Mouse (Mus musculus): ENCODE measurements at regions not wholly inside any gene's neighbourhood (a gene's known extent, or its start where the extent isn't known, plus 50 kb on each side); places are given as distances from the start of the nearest gene placed in this dataset.

DNA sequence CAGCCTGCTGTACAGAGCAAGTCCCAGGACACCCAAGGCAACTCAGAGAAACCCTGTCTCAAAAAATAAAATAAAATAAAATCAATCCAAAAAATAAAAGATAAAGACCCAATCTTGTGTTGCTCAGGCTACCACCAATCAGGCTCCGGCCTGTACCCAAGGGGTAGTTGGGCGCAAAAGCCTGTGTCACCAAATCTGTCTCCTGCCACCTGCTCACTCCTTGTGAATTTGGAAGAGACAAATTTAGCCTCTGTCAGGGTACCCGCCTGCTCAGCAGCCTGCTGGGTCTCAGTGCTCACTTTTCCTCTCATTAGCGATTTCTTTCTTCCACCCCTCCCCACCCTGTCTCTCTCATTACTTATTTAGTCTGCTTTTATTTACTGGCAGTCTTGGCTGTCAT is 54.6 kb downstream of the Sox4 start:
- in situ Hi-C loops (cut with MboI, MseI), result no loop called here

DNA sequence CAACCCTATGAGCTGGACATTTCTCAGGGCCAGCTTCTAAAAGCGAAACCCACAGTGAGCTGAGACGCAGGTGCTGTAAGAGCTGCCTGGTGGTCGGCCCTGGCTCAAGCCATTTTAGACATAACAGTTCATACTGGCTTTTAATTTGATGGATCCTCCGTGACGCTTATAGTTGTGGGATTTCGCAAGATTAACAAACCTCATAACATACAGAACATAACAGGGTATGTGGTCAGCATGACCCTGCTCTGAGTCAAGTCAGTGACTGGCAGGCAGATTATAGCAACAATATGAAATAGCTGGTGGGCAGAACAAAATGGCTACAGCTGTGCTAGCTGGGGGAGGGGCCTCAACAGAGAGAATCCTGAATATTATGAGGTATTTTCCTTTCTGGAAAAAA is 60.6 kb downstream of the Sox4 start:
- in situ Hi-C loops (cut with MboI, MseI), result no loop called here

DNA sequence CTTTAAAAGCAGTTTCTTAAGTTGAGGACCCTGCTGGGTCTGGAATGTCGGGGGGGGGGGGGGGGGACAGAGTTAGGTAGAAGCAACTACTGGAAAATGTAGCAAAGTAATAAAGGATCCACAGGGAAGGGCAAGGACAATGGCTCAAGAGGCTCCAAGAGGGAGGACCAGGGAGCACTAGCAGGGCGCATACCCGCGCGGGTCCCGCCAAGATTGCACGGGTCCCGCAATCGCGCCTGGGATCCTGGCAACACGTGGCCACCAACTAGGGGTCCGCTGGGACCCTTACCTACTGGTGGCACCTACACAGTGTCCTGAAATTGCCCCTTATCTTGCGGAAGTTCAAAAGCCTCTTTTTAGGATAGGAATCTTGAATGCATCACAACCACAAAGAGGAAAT is 66.4 kb downstream of the Sox4 start:
- in situ Hi-C loops (cut with MboI, MseI), result loop anchor here in 1 of 2 experiments (5.0 kb wide), 1 partner anchor 50 kb away; no protein-coding TSS in a partner anchor

DNA sequence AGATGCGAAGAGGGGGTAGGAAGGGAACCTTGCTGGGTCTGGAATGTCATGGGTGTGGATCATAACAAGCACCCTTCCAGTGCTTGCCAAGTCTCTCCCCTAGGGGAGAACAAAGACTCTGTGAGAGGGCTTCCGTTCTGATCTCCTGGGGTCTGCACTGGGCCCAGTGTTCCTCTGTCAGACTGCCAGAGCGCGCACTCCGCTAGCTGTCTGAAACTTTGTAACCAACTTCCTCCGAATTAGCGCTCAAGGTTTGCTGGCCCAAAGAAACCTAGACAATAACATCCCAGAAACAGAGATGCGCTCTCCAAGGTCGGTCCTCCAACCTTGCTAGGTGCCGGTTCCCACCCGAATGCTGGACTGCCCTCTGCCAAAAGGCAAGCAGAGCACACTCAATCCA is 66.8 kb downstream of the Sox4 start:
- in situ Hi-C loops (cut with MboI, MseI), result loop anchor here in 1 of 2 experiments (5.0 kb wide), 1 partner anchor 51 kb away; no protein-coding TSS in a partner anchor

DNA sequence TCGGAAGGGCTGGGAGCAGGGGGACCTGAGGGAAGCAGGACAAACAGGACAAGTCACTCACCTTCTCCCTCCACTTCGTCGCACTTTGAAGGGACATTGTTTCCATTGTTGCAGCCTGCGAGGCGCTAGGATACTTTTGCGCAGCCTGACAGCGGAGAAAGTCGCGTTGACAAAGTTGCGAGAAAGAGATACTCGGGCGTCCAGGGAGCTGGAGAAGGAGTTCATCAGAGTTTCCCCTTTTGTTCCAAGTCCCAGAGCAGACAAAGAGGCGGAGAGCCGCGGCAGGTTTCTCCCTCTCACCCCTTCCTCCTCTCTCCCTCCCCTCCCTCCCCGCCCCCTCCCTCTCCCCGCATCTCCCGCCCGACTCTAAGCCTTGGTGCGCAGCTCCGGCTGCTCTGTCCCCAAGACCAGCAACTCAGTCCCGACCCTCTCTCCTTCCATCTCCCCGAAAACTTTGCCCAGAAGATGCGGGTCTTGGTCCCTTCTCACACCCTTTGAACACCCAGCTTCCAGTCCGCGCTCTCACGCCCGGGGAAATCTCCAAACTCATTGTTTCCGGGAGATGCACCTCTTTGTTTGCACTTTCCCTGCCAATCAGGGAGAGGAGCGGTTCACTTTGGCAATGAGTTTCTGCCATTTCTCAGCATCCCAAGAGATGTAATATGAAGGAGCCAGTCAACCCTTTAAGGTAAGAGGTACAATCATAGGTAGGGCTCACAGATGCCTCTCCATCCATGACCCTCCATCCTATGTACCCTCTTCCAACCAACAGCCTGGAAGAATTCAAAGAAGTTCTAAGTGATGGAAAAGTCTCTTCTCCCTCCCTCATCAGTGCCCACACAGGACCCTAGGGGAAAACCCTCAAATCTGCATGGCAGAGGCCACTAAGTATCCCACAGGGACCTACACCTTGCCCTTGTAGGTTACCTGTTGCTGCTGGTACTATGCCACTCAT is 68.2 kb downstream of the Sox4 start:
- in situ Hi-C loops (cut with MboI, MseI), result loop anchor here in 1 of 2 experiments (5.0 kb wide), 1 partner anchor 52 kb away; no protein-coding TSS in a partner anchor

DNA sequence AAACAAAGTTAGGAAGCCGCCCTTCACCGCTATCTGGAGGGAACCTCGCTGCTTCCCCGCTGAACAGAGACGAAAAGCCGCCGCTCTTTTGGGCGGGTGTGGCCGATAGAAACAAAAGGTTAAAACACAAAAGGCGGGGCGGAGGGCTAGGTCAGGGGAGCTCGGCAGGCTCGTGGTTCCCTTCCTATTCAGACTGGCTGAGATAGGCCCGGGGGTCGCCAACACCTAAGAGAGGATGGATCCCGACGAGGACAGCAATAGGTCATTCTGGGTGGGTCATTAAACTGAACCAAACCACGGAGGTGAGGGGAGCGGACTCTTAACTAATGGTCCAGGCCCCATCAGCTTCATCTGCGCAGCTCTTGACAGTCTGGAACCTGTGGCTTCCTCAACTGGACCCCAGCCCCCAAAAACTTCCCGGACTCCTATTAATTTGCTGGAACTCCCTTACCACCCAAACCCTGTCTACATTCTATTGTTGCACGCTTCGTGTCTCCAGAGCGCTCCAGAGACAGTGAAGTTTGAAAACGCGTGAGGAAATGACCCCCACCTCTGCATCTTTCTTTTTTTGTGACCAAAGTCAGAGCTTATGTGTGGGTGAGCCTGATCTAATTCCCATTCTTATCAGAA is 69.2 kb downstream of the Sox4 start:
- in situ Hi-C loops (cut with MboI, MseI), result no loop called here

DNA sequence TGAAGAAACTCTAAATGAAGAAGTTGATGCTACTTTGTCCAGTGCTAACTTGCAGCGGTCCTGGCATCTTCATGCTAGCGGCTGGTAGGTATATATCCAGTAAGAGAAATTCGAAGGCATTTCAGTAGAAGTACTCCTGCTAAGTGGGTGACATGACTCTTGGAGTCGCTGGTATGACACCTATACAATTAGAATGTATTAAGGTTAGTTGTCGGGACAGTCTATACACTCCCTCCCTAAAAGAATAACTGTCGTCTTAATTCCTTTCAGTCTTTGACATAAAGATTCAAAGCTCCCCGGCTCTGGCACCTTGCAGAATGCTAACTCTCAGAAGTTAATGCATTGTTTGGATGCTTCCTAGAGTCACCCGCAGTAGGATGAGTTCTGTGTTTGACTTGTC is 70.1 kb downstream of the Sox4 start:
- in situ Hi-C loops (cut with MboI, MseI), result no loop called here

DNA sequence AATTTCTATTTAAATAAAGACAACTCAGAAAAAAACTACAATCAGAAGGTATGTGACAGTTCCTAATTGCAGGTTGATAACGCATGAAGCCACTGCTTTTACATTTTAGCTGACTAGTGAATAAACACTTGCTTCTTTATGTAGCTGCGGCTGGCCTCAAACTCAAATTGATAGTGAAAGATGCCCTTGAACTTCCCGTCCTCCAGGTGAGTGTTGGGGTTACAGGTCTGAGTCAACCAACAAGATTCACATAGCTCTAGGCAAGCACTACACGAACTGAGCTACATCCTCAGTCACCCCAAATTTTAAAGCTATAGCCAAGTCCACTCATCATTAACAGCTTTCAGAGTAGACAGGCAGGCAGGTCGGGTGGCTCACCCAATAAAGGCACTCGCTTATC is 72.6 kb downstream of the Sox4 start:
- in situ Hi-C loops (cut with MboI, MseI), result no loop called here

DNA sequence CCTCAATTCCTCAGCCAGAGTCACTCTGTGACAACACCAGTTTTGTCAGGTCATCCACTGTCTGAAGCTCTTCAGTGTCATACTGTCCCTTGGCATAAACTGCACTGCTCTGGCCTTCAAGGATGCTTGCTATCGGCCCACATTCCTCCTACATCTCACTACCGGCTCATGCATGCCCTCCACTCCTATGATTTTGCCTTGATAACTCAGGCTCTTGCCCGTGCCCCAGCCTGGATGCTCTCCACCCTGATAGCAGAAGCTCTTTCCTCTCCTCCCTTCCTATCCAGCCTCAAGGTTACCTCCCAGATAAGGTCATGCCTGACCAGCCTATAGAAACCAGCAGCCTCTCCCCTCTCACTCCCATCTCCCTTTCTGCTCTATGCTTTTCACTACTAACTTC is 74.8 kb downstream of the Sox4 start:
- in situ Hi-C loops (cut with MboI, MseI), result no loop called here

DNA sequence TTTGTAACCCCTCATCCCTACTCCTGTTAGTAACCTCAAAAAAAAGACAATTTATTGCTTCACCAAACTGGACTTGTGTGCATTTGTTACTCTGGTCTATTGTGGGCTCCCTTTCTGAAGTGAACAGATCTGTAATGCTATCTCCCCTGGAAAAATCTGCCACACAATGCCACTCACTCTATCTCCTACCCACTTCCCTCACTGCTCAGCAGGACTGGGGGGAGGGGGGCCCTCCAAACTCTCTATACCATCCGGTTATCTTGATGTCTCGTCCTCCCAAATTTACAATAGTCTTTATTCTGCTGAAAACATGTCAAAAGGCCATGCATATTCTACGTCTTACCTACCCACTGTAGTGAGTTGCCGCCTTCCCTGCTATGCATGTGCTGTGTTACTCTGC is 76.7 kb downstream of the Sox4 start:
- in situ Hi-C loops (cut with MboI, MseI), result no loop called here

DNA sequence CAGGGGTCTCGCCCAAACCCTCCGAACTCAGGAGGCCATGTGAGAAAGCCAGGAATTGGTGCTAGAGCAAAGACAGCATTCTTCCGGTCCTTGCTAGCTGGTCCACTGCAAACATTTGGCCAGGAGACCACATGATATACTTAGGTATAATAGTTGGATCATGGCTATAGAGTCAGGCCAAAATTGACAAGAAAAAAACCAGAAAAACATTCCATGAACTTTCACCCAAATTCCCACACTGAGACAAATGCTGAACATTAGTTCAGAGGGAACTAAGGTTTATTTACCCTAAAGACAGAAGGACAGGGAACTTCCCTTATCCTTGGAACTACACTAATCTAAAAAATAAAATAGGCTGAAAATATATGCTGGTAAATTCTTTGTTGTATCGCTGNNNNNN is 82.8 kb downstream of the Sox4 start:
- in situ Hi-C loops (cut with MboI, MseI), result no loop called here

DNA sequence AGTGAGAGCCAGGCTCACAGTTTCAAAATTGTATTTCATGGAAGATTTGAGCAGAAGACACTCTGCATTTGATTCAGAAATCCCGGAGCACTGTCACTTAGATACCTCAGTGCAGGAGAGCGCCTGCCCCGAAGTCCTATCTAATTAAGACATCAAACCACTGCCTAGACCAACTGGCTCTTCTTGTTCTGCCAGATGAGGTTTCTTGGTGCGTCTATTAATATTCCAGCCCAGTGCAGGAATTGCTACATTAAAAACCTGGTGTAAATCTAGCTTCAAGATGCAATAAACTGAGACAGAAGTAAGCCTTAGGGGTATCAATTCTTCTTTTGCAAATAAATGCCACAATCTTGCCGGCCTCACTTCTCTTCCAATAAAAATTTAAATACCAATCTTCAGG is 86.3 kb downstream of the Sox4 start:
- in situ Hi-C loops (cut with MboI, MseI), result no loop called here

DNA sequence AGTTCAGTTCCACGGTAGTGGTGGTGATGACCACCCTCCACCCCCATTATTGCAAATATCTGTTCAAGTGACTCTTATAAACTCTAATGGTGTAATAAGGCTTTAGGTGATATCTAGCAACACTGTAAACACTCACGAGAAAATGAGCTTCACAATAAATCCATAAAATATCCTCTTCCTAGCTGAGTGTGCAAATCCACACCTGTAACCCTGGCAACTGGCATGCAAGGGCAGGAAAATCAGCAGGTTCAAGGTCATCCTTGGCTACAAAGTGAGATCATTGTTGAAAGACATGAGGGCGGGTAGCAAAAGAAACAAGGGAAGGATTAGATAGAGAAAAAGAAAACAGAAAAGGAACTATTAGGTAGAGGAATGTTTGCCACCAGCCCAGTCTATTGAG is 86.8 kb downstream of the Sox4 start:
- in situ Hi-C loops (cut with MboI, MseI), result no loop called here

DNA sequence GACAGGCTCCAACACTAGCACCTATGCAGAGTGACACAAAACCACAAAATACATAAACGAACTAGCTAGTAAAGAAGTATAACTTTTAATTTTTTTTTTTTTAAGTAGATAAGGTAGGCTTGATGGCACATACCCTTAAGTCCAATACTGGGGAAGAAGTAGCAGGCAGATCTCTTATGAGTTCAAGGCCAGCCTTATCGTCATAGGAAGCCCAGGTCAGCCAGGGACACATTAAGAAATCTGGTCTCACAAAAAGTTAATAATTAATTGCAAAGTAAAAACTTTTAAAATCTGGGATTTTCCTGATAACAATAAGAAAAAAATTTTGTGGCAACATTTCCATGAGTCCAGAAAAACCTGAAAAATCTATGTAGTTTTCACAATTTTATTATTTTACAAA is 92.9 kb downstream of the Sox4 start:
- in situ Hi-C loops (cut with MboI, MseI), result no loop called here

DNA sequence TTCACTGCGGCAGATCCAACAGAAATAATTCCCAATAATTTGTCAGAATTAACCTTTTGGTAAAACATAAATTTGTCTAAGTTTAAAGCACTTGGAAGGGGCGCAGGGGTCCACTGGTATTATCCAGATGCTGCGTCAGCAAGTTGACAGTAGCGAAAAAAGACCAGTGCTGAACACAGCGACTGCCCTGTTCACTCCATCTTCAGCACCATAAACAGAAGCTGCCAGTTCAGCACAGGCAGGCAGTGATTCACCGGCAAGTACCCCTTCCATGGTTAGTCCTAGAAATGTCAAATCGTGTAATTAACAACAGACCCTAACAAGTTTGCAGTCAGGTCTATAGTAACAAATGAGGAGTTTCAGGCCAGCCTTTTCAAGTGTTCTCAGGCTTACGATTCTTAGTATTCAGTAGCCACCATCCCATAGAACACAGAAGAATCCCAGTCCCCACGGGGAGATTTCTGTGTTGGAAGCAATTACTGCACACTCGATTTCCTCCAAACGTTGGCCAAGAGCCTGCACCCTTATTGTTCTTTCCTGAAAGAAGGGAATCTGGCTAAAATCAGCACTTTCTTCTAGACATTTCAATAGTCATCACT is 93.6 kb downstream of the Sox4 start:
- in situ Hi-C loops (cut with MboI, MseI), result no loop called here

DNA sequence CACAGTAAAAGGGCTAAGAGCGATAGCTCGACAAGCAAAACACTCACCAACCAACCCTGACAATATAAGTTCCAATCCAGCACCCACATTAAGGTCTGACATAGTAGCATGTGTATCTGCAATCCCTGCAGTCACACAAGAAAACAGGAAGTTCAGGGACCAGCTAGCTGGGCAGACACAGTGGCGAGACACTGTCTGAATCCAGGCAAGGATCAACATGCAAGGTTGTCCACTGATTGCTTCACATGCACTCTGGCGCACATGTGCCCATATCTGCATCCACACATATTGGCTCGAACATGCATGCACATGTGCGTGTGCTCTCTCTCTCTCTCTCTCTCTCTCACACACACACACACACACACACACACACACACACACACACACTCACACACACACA is 95.5 kb downstream of the Sox4 start:
- in situ Hi-C loops (cut with MboI, MseI), result no loop called here

DNA sequence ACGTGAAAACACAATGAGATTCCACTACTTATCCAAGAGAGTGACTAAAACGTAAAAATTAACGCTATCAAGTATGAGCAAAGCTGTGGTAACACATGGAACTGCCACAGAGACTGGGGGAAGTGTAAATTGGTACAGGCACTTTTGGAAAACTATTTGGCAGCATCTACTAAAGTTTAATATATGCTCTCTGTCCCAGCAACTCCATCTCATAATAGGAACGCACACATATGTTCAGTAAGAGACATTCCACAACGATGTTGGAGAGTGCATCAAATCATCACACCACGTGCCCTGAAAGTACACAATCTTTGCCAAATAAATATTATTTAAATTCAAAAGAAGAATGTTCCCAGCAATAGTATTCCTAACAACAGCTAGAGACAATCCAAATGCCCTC is 96.3 kb downstream of the Sox4 start:
- in situ Hi-C loops (cut with MboI, MseI), result no loop called here

DNA sequence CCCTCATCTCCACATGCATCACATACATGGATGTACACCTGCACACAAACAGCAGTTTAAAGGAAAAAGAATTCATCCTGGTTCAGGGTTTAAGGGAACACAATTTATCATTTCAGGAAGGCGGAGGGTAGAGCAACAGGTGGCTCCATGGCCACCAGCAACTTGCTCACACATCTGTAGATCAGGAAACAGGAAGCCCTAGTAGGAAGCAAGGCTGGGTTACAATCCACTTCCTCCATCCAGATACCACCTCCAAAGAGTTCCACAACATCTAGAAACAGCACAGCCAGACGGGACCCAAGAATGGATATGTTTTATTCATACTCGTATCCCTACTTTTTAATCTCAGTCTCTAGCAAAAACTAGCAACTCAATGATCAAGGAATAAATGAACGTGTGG is 97.0 kb downstream of the Sox4 start:
- in situ Hi-C loops (cut with MboI, MseI), result no loop called here

DNA sequence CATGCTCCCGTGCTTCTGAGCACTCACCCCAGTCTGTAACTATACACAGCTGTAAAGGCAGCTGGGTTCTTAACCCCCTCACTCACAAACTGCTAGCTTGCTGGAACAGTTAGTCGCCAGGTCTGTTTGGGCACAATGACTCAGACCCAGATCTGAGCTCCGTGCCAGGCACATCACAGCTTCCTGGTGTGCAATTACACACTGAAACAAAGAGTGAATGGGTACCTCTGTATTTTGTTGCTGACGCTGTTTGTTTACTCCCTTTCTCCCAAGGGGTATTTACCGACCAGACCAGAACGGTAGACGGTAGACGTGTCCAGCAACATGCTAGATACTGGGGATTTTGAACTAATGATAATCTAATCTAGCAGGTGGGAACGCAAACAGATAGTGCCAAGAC is 99.3 kb downstream of the Sox4 start:
- in situ Hi-C loops (cut with MboI, MseI), result loop anchor here in 1 of 2 experiments (5.0 kb wide), 1 partner anchor 78 kb away; no protein-coding TSS in a partner anchor

DNA sequence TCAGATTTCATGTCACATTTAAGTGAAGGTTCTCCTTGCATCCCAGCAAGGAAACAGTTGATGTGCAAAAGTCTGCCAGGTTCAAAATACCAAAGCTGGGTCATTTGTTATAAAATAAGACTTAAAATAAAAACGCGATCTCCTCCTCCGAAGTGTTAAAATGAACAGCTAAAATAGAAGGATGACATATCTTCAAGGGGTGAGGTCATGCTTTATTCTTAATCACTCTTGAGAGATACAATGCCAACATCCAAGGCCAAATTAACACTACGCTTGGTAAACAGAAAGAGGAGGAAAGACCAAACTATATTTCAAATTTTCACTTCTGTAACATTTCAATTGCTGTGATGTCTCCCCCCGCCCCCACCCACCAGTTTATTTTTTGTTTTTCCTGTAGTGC is 105.2 kb downstream of the Sox4 start:
- in situ Hi-C loops (cut with MboI, MseI), result no loop called here

DNA sequence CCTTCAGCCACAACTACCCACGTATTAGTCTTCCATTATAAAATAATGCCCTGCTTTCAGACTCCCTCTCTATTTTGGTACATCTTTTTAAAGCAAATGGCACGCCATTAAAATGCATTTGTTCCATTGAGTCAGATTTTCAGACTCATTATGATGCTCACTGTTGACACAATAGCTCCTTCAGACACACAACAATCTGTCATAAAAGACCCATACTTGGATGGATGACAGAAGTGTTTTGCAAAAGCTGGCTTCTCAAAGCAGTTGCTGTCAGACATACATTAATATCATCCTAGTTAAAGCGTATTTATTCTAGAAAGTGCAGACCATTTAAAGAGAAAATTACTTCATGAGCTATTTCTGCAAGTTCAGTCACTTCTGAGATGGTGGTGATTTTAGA is 106.0 kb downstream of the Sox4 start:
- in situ Hi-C loops (cut with MboI, MseI), result no loop called here

DNA sequence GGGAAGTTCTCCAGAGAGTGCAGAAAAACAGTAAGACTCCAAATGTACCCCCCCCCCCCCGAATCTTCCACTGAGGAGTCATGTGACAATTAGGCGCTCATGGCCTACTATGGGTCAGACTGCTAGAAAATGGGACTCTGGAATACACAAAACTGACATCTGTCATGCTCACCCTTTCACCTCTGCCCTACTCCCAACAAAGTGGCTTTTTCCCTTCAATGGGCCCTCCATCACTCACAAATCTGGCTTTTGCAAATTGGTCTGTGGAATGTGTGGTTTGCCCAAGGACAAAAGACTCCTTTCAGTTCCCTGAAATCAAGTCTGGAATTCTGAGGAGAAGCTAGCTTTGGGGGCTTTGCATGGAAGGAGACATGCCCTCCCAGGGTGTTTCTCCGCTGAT is 109.0 kb downstream of the Sox4 start:
- in situ Hi-C loops (cut with MboI, MseI), result no loop called here

DNA sequence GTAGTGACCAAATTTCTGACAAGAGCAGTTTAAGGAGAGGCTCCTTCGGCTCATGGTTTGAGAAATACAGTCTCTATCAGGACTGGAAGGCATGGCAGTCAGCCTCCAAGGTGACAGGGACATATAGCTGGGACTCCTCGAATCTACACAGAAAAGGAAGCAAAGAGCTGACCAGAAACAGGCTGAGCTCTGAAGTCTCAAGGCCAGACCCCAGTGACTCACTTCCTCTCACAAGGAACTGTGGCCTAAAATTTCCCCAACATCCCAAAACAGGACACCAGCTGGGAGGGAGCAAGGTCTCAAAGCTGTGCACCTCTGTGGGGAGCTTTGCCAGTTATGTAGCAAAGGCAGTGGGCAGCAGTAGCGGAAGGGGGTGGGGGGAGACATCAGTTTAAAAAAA is 110.7 kb downstream of the Sox4 start:
- in situ Hi-C loops (cut with MboI, MseI), result no loop called here

All from T-helper 17 cell (primary cell).